Mouse (Mus musculus): ENCODE results near the gene Ppp1r14a. TPM values are rescaled to one million over a fixed set of nuclear protein-coding genes. Genes with fewer than 3 reads are reported as not detected.
A peak's percentile ranks its signal among the peaks of the same experiment; 100 is the strongest.

Ppp1r14a gene
- total and polyA plus RNA-seq, 2 experiments from 2014 or later = 1.3 to 1.4 TPM

- WGBS = 6% methylated on average over 7 of the region's 7 CpGs
- Histone ChIP-seq H3K4me1 (ENCODE audit: insufficient read depth, low read length) (no peaks in the 10 kb centered on the region; the same call in 1 of the 2 replicates), H3K4me2 (ENCODE audit: low read depth, low read length, poor library complexity, severe bottlenecking) (peak overlapping the region; percentile 95), H3K36me3 (ENCODE audit: insufficient read depth, low read length) (peaks cover 5% of the 10 kb centered on the region; the same call in 1 of the 2 replicates), H3K4me3 (ENCODE audit: low read depth, low read length) (peak overlapping the region; percentile 82), H3K27ac (ENCODE audit: low read depth, low read length) (peak overlapping the region; percentile 78), H3K9me3 (ENCODE audit: low read length) (no peaks in the 10 kb centered on the region), H3K9ac (replicated peaks; ENCODE audit: low read length, poor library complexity, severe bottlenecking) (peak overlapping the region; percentile 15; the same call in 1 of the 2 replicates), H3K27me3 (ENCODE audit: insufficient read depth, low read length) (no peaks in the 10 kb centered on the region)
- peak; percentile 74 for TF ChIP-seq CTCF (IDR thresholded peaks at IDR 0.05)
- no peak for ATAC-seq (ENCODE audit: low FRiP score)
- peak; percentile 86 for DNase-seq (ENCODE audit: low spot score)
These were observed 17.5 kb downstream of the Ppp1r14a start for GRCm38 (mm10) chr7:29306619-29307018.

GRCm38 (mm10) chr7:29307350-29308104, 18.4 kb downstream of the Ppp1r14a start:
- ATAC-seq (ENCODE audit: low FRiP score) = peak; percentile 77
- H3K36me3 ChIP-seq (ENCODE audit: insufficient read depth, low read length) = peaks cover 5% of the 10 kb centered on the region; the same call in 1 of the 2 replicates
- H3K4me3 ChIP-seq (ENCODE audit: low read depth, low read length) = peak overlapping the region; percentile 82
- WGBS = 1% methylated on average over 39 of the region's 42 CpGs
- H3K4me1 ChIP-seq (ENCODE audit: insufficient read depth, low read length) = no peaks in the 10 kb centered on the region; the same call in 1 of the 2 replicates
- peak overlapping the region; percentile 95 for H3K4me2 ChIP-seq (ENCODE audit: low read depth, low read length, poor library complexity, severe bottlenecking)
- no peak for TF ChIP-seq CTCF (IDR thresholded peaks at IDR 0.05)
- peak overlapping the region; percentile 78 for H3K27ac ChIP-seq (ENCODE audit: low read depth, low read length)
- H3K27me3 ChIP-seq (ENCODE audit: insufficient read depth, low read length) = no peaks in the 10 kb centered on the region
- H3K9me3 ChIP-seq (ENCODE audit: low read length) = no peaks in the 10 kb centered on the region
- H3K9ac ChIP-seq (replicated peaks; ENCODE audit: low read length, poor library complexity, severe bottlenecking) = peak overlapping the region; percentile 81
- DNase-seq (ENCODE audit: low spot score) = peak; percentile 95

GRCm38 (mm10) chr7:29309221-29309721, 20.2 kb downstream of the Ppp1r14a start:
- H3K36me3 ChIP-seq (ENCODE audit: insufficient read depth, low read length) = peaks cover 9% of the 10 kb centered on the region; the same call in 1 of the 2 replicates
- H3K9me3 ChIP-seq (ENCODE audit: low read length) = no peaks in the 10 kb centered on the region
- H3K4me2 ChIP-seq (ENCODE audit: low read depth, low read length, poor library complexity, severe bottlenecking) = peak overlapping the region; percentile 95
- no peaks in the 10 kb centered on the region for H3K27me3 ChIP-seq (ENCODE audit: insufficient read depth, low read length)
- DNase-seq (ENCODE audit: low spot score) (no peak), ATAC-seq (ENCODE audit: low FRiP score) (no peak)
- peak overlapping the region; percentile 78; the same call in 1 of the 2 replicates for H3K27ac ChIP-seq (ENCODE audit: low read depth, low read length)
- 1% methylated on average over 32 of the region's 36 CpGs for WGBS
- H3K4me1 ChIP-seq (ENCODE audit: insufficient read depth, low read length) = peaks cover 8% of the 10 kb centered on the region; the same call in 1 of the 2 replicates
- no peak for TF ChIP-seq CTCF (IDR thresholded peaks at IDR 0.05)
- peak overlapping the region; percentile 82 for H3K4me3 ChIP-seq (ENCODE audit: low read depth, low read length)
- H3K9ac ChIP-seq (replicated peaks; ENCODE audit: low read length, poor library complexity, severe bottlenecking) = peak overlapping the region; percentile 81

GRCm38 (mm10) chr7:29309749-29310148, 20.6 kb downstream of the Ppp1r14a start:
- no peak for ATAC-seq (ENCODE audit: low FRiP score)
- H3K27me3 ChIP-seq (ENCODE audit: insufficient read depth, low read length) = no peaks in the 10 kb centered on the region
- 7% methylated on average over 5 of the region's 5 CpGs for WGBS
- H3K27ac ChIP-seq (ENCODE audit: low read depth, low read length) = peak overlapping the region; percentile 78; the same call in 1 of the 2 replicates
- peaks cover 10% of the 10 kb centered on the region; the same call in 1 of the 2 replicates for H3K36me3 ChIP-seq (ENCODE audit: insufficient read depth, low read length)
- H3K9ac ChIP-seq (replicated peaks; ENCODE audit: low read length, poor library complexity, severe bottlenecking) = peak overlapping the region; percentile 81
- no peak for TF ChIP-seq CTCF (IDR thresholded peaks at IDR 0.05)
- peak overlapping the region; percentile 82 for H3K4me3 ChIP-seq (ENCODE audit: low read depth, low read length)
- H3K4me2 ChIP-seq (ENCODE audit: low read depth, low read length, poor library complexity, severe bottlenecking) = peak overlapping the region; percentile 95
- DNase-seq (ENCODE audit: low spot score) = no peak
- no peaks in the 10 kb centered on the region for H3K9me3 ChIP-seq (ENCODE audit: low read length)
- H3K4me1 ChIP-seq (ENCODE audit: insufficient read depth, low read length) = peaks cover 10% of the 10 kb centered on the region; the same call in 1 of the 2 replicates

GRCm38 (mm10) chr7:29313051-29313450, 23.9 kb downstream of the Ppp1r14a start:
- Histone ChIP-seq H3K9me3 (ENCODE audit: low read length) (no peaks in the 10 kb centered on the region), H3K4me2 (ENCODE audit: low read depth, low read length, poor library complexity, severe bottlenecking) (peak overlapping the region; percentile 23), H3K27ac (ENCODE audit: low read depth, low read length) (peak overlapping the region; percentile 68), H3K4me1 (ENCODE audit: insufficient read depth, low read length) (peaks cover 38% of the 10 kb centered on the region), H3K4me3 (ENCODE audit: low read depth, low read length) (no peak overlapping the region), H3K27me3 (ENCODE audit: insufficient read depth, low read length) (no peaks in the 10 kb centered on the region), H3K36me3 (ENCODE audit: insufficient read depth, low read length) (peaks cover 14% of the 10 kb centered on the region; the same call in 1 of the 2 replicates), H3K9ac (replicated peaks; ENCODE audit: low read length, poor library complexity, severe bottlenecking) (peak overlapping the region; percentile 2; the same call in 1 of the 2 replicates)
- DNase-seq (ENCODE audit: low spot score) (peak; percentile 69), ATAC-seq (ENCODE audit: low FRiP score) (no peak)
- TF ChIP-seq CTCF (IDR thresholded peaks at IDR 0.05) = no peak
- WGBS = 20% methylated on average over 9 of the region's 9 CpGs
